Mouse (Mus musculus) cerebellum, postnatal 25 days (tissue): ENCODE results near the gene Phykpl.
A peak's percentile ranks its signal among the peaks of the same experiment; 100 is the strongest.

Experiments used
- DNase-seq, 2 experiments: peaks; one replicate each; pipeline ENCODE4 v3.0.0; 2021; ENCODE audit warnings: mixed read lengths in 2 of 2

Phykpl gene

DNA sequence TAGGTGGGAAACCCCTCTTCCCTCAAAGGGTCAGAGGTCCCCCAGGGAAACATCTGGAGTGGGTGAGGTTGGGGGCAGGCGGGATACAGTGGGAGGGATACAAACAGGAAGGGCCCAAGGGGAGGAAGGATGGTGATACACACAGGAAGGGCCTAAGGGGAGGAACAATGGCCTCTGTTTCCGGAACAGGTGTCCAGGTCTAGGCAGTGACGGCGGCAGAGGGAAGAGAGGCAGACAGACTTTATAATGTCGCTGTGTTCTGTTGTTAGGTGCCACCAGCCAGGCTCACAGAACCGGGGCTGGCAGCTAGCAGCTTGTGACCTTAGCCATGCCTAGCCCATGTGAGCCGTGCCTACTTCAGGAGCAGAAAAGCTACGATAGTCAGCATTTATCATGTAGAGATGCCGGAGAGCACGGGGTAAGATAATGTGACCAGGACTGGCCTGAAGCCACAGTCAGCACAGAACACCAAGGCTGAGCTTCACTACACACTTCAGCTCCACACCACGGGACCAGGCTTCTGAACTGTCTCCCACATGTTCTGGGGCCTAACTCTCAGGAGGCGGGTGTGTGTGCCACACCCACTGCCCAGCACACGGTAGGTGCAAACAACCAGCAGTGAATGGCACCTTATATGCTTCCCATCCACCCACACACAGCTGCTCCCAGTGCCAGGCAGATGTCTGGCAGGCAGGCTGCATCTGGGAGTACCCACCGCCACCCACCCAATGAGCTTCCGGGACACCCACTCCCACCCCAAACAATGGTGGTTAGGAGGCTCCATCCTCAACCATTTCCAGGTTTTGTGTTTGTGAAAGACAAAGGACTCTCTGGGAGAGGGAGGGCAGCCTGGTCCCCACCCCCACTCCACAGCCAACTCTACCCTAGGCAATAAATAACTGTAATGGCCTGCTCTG, 62.5 kb downstream of the Phykpl start:
- peak in 1 of 2 experiments; percentile 3 for DNase-seq

DNA sequence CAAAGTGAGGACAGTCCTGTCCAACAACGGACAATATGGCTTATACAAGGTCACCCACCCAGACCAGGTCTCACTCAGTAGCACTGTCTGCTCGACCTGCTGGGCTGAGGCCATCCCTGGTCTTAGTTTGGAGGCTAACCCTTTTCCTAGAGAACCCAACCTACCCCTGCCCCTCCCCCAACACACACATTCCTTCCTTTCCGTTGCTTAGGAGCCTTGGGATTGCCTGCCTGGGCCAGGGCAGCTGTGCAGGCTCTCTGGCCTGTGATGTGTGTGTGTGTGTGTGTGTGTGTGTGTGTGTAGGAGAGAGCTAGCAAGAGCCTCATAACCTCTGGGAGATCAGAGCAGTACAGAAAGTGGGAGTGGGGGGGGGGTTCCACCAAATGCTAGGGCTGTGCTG, 64.0 kb downstream of the Phykpl start:
- peak in 1 of 2 experiments; percentile 5 for DNase-seq

DNA sequence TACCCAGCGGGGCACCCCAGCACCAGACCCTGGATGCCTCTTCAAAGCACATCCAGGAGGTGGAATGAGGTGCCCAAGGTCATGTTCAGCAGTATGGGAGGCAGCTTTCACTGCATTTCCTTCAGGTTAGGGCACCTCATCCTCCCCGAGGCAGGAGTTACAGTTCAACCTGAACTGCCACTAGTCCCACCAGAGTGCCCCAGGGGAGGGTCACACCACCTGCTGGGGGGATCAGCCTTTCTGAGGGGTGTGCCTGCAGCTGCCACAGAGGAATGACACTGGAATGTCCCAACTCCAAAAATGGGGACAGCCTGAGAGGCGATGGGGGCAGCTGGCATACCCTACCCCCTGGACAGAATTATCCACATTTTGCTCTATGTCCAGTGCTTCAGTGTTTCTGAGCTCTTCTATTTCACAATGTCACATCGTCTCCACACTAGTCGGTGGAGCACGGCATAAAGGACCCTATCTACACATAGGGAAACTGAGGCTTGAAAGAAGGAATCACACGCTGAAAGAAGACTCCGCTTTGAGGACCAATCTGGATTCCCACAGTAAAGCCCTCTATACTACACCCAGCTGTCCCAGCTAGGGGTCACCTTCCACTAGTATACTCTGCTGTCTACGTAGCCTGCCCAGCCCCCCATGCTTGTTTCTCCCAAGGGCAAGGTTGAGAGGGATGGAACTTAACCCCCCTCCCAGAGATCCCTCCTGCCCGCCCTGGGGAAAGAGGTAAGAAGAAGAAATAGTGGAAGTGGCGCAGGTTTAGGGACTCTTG, 64.7 kb downstream of the Phykpl start:
- no peak for DNase-seq

DNA sequence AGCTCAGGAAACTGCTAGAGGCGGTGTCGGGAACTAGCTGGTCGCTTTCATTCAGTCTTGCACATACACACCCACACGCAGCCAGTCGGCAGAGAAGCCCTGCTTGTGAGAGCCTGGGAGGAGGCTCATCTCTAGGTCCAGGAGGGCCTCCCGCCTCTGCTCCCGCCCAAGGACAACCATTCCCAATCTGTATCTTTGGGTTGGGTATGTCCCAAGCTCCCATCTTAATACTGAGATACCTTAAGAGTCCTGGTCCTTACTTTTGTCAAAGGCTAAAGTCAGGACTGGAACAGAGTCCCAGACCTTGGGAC, 65.3 kb downstream of the Phykpl start:
- no peak for DNase-seq

DNA sequence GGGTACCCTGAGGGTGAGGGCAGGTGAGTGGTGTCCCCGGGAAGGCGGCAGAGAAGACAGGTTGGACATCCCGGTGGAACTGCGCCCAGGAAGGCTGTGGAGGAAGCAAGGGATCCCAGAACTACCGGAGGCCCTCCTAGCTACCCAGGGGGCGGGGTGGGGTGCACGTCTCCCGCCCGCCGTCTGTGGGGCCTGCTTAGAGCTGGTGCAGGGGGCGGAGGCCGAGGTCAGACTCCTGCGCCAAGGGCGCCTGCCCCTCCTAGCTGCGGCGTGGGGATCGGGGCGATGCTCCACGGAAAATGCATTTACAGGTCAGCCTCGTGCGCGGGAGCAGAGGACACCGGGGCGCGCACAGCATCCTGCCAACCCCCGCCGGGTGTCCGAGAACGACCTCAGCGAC, 65.7 kb downstream of the Phykpl start:
- DNase-seq: peak in 1 of 2 experiments; percentile 32

DNA sequence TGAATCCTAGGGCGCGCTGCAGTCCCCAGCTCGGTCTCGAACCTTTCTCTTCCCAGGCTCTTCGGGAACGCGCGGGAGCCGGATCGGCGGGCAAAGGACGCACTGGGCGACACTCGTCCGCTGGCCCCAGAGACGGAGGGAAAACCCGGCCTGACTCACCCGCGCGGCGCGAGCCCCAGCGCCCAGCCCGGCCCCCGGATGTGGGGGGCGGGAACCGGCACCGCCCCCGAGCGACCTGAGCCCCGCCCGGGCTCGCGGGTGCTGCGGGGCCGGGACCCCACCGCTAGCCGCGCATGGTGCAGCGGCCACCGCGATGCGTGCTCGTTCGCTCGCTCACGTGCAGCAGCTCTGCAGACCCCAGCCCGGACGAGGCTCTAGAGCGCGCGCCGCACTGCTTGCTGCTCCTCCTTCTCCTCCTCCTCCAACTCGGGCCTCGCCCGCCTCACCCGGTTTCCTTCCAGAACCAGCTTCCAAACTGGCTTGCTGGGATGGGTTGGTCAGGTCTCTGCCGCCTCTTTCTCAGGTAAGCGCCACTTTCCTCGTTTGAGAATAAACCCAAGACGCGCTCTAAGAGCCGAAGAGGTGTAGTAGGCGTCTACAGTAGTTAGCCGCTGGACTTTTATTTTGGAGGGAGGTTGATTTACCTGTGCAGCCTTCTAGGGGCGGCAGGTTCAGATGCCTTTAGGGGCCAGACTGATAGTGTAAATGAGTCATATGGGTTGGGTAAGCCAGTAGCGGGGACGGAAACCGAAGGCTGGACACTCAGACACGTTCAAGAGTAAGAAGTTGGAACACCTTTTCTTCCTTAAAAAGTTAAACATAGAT, 66.3 kb downstream of the Phykpl start, which contains the start of the genes N4bp3 and D930048N14Rik:
TSS of gene N4bp3 (minus strand) at position 152 of the 825 bp plus-strand sequence.
TSS of gene D930048N14Rik (plus strand) at position 264 of the 825 bp plus-strand sequence.
- peak; percentile 49 to 68 for DNase-seq

DNA sequence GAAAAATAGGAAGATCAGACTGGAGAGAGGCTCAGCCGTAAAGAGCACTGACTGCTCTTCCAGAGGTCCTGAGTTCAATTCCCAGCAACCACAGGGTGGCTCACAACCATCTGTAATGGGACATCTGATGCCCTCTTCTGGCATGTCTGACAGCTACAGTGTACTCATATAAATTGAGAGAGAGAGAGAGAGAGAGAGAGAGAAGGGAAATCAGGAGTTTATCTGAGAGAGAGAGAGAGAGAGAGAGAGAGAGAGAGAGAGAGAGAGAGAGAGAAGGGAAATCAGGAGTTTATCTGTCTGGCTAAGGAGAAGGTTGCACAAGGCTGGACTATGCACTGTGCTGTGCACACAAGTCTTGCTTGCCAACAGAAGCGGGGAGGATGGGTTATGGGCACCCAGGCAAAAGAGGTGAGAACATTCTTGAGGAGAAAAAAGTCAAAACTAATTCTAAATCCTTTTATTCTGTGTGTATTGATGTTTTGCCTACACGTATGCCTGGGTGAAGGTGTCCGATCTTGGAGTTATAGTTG, 68.4 kb downstream of the Phykpl start:
- no peak for DNase-seq

DNA sequence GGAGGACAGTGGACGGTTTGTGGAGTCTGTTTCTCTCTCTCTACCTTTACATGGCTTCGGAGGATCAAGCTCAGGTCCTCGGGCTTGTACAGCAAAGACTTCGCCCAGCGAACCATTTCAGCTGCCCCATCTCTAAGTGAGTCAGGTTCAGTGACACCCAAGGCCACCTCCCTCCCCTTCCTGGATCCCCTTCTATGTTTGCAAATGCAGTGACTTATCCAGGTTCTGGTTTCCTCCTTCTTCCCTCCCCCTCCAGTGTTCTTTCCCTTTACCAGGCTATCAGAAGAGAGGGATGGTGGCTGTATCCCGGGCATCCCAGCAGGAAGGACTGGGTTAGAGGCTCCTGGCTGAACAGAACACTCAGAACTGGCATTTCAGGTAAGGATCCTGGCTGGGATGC, 69.2 kb downstream of the Phykpl start:
- DNase-seq: no peak
